Mouse (Mus musculus): ENCODE results near the gene Adap2. TPM values are rescaled to one million over a fixed set of nuclear protein-coding genes. Genes with fewer than 3 reads are reported as not detected.
"Not testable (repeated sequence)": the region's sequence is repeated elsewhere in the genome, so short reads cannot be mapped to it uniquely, and the experiment has no call there.

Adap2 gene
- polyA plus RNA-seq, 1 experiment from 2014 or later = 1.7 TPM

DNA sequence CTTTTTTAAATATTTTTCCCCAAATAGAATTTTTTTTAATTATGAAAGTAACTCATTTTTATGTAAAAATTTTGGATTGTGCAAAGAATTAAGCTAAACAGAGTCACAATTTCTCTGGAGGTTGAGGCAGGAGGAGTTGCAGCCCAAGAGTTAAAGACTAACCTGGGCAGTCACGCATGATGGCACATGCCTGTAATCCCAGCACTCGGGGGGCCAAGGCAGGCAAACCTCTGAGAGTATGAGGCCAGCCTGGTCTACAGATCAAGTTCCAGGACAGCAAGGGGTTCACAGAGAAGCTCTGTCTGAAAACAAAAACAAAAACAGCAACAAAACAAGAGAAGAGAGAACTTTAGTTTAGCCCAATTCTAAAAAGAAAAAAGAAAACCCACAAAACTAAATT is 10.3 kb downstream of the Adap2 start:
- H3K27me3 ChIP-seq = no peaks in the 10 kb centered on the region
- H3K4me3 ChIP-seq (replicated peaks) = no peak overlapping the region
- H3K27ac ChIP-seq = no peak overlapping the region
- no peak for ATAC-seq (ENCODE audit: low FRiP score)
- no peak overlapping the region for H3K9ac ChIP-seq
- H3K4me1 ChIP-seq = no peaks in the 10 kb centered on the region
- no peaks in the 10 kb centered on the region for H3K9me3 ChIP-seq
- WGBS = 44% methylated on average over 2 of the region's 2 CpGs
- no peak overlapping the region for H3K4me2 ChIP-seq
- no peaks in the 10 kb centered on the region for H3K36me3 ChIP-seq (replicated peaks)

DNA sequence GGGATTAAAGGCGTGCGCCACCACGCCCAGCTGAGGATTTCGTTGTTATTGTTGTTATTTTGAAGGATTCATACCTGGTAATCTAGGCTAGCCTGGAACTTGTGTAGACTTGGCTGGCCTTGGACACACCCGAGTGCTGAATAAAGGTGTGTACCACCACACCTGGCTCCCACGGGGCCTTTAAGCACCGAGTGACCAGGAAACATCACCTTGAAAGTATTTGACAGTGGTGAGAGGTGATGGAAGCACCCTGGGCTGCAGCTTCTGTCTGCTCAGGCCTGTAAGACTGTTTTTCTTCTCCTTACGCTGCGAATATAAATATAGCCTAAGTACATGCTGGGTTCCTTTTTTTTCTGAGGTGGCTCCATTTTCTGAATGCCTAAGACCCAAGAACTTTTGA is 14.2 kb downstream of the Adap2 start:
- WGBS = 94% methylated on average over 9 of the region's 9 CpGs
- H3K36me3 ChIP-seq (replicated peaks) = no peaks in the 10 kb centered on the region
- ATAC-seq (ENCODE audit: low FRiP score) = no peak
- H3K9me3 ChIP-seq = no peaks in the 10 kb centered on the region
- no peak overlapping the region for H3K4me3 ChIP-seq (replicated peaks)
- H3K27me3 ChIP-seq = no peaks in the 10 kb centered on the region
- H3K9ac ChIP-seq = no peak overlapping the region
- no peak overlapping the region for H3K27ac ChIP-seq
- no peak overlapping the region for H3K4me2 ChIP-seq
- H3K4me1 ChIP-seq = no peaks in the 10 kb centered on the region

DNA sequence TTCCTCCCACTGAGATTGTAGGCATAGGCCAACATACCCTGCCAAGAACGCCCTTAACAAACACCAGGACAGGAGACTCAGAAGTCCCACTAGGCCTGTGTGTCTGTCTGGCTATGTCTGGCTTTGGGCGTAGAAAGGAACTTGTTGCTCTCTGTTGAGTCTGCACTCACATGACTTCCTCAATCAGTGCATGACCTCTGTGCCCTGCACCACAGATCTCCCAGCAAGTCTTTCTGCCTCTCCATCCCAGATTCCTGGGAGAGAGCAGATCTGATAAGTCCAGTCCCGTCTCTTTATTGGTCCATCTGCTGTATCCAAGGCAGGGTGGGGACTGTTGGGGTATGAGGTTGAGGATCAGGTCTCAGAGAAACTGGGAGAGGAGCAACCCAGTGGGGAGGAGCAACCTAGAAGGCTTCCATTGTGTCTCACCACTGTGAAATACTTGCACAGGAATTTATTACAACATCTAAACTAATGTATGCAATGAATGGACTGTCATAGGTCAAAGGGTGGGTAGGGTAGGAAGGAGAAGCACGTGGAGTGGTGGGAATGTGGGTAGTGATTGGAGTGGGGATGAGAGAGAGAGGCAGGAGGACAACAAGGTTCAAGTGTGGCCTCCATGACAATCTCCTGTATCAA is 14.8 kb downstream of the Adap2 start:
- Histone ChIP-seq H3K4me3 (replicated peaks) (no peak overlapping the region), H3K36me3 (replicated peaks) (no peaks in the 10 kb centered on the region), H3K9me3 (no peaks in the 10 kb centered on the region), H3K27me3 (no peaks in the 10 kb centered on the region), H3K4me1 (no peaks in the 10 kb centered on the region), H3K4me2 (no peak overlapping the region), H3K27ac (no peak overlapping the region), H3K9ac (no peak overlapping the region)
- 86% methylated on average over 4 of the region's 4 CpGs for WGBS
- no peak for ATAC-seq (ENCODE audit: low FRiP score)

DNA sequence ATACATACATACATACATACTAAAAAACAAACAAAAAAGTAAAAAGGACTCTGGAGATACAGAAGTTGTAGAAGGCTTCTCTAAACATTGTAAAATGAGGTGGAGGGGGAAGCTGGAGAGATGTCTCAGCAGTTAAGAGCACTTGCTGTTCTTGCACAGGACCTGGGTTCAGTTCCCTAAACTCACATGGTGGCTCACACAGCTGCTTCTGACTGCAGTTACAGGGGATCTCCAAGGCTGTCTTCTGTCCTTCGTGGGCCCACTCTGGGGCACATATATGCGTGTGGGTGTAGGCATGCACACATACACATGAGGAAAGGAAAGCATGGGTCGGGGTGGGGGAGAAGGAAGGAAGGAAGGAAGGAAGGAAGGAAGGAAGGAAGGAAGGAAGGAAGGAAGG is 15.7 kb downstream of the Adap2 start:
- Histone ChIP-seq H3K4me2 (no peak overlapping the region), H3K4me3 (replicated peaks) (no peak overlapping the region), H3K4me1 (no peaks in the 10 kb centered on the region), H3K9ac (no peak overlapping the region), H3K36me3 (replicated peaks) (no peaks in the 10 kb centered on the region), H3K27ac (no peak overlapping the region), H3K27me3 (no peaks in the 10 kb centered on the region), H3K9me3 (no peaks in the 10 kb centered on the region)
- 92% methylated on average over 3 of the region's 3 CpGs for WGBS
- no peak for ATAC-seq (ENCODE audit: low FRiP score)

DNA sequence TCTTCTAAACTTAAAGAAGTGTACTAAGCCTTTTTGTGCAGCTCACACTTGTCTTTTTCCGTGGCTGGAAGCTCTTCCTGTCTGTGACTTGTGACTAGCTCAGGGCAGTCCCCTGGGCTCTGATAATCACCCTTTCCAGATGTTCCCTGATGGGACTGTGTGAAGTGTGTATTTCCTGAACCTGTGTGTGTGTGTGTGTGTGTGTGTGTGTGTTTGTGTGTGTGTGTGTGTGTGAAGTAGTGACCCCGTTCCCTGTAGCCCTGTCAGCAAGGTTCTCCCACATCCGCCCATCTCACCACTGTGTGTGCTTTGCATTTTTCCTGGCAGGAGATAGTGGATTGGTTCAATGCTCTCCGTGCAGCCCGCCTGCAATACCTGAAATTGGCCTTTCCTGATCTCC is 16.4 kb downstream of the Adap2 start:
- 77% methylated on average over 5 of the region's 5 CpGs for whole genome bisulfite sequencing
- no peak for ATAC-seq (ENCODE audit: low FRiP score)
- Histone ChIP-seq H3K4me2 (no peak overlapping the region), H3K9ac (no peak overlapping the region), H3K27ac (no peak overlapping the region), H3K4me1 (no peaks in the 10 kb centered on the region), H3K4me3 (replicated peaks) (no peak overlapping the region), H3K27me3 (no peaks in the 10 kb centered on the region), H3K9me3 (no peaks in the 10 kb centered on the region), H3K36me3 (replicated peaks) (no peaks in the 10 kb centered on the region)

DNA sequence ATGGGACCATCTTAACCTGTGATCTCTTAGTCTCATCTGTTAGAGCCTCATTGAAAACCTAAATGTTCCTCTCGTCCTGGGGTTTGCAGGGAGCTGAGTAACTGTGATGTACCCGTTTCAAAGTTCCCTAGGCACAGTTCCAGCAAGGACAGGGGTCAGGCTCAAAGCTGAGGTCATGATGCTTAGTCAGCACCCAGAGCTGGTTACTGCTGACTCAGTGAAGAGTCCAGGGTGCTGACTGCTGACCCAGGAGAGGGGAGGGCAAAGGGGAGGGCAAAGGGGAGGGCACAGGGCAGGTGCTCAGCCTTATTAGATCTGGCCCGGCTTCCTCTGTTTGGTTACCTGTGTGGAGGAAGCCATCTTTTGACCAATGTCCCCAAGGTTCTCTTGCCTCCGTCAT is 18.0 kb downstream of the Adap2 start:
- no peak for ATAC-seq (ENCODE audit: low FRiP score)
- H3K36me3 ChIP-seq (replicated peaks) = no peaks in the 10 kb centered on the region
- no peaks in the 10 kb centered on the region for H3K9me3 ChIP-seq
- H3K9ac ChIP-seq = no peak overlapping the region
- H3K27me3 ChIP-seq = no peaks in the 10 kb centered on the region
- no peak overlapping the region for H3K4me2 ChIP-seq
- H3K4me3 ChIP-seq (replicated peaks) = no peak overlapping the region
- H3K27ac ChIP-seq = no peak overlapping the region
- WGBS = 81% methylated on average over 4 of the region's 4 CpGs
- no peaks in the 10 kb centered on the region for H3K4me1 ChIP-seq

DNA sequence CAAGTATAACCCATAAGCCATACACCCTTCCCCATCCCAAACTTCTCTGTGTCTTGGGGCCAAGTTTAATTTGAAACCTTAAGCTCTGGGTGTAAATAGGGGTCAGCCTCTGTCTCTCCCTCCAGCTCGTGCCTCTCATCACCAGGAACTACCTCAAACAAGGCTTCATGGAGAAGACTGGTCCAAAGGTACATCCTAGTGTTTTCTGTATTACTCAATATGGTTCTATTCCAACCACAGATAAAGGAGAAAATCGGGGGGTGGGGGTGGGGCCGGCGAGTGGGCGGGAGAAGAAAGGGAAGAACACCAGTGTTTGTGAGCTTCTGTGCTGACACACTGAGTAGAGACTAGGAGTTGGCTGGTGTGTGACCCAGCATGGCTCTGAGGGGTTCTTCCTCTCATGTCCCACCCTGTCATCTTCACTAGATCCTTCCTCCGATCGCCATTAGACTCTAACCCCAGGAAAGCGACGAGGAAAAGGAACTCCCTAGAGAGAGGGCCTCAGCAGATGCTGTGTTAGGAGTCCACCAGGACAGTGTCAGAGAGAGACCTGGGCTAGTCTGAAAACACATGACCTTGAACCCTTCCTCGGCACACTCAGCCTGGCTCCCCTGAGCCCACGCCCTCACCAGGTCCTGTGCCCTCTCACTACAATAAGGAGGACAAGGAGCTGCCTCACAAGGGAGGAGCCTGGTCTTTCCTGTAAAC is 20.2 kb downstream of the Adap2 start:
- H3K4me2 ChIP-seq = no peak overlapping the region
- 83% methylated on average over 11 of the region's 11 CpGs for WGBS
- H3K9ac ChIP-seq = no peak overlapping the region
- no peaks in the 10 kb centered on the region for H3K36me3 ChIP-seq (replicated peaks)
- ATAC-seq (ENCODE audit: low FRiP score) = no peak
- no peaks in the 10 kb centered on the region for H3K9me3 ChIP-seq
- H3K27me3 ChIP-seq = no peaks in the 10 kb centered on the region
- H3K27ac ChIP-seq = no peak overlapping the region
- H3K4me1 ChIP-seq = no peaks in the 10 kb centered on the region
- no peak overlapping the region for H3K4me3 ChIP-seq (replicated peaks)

DNA sequence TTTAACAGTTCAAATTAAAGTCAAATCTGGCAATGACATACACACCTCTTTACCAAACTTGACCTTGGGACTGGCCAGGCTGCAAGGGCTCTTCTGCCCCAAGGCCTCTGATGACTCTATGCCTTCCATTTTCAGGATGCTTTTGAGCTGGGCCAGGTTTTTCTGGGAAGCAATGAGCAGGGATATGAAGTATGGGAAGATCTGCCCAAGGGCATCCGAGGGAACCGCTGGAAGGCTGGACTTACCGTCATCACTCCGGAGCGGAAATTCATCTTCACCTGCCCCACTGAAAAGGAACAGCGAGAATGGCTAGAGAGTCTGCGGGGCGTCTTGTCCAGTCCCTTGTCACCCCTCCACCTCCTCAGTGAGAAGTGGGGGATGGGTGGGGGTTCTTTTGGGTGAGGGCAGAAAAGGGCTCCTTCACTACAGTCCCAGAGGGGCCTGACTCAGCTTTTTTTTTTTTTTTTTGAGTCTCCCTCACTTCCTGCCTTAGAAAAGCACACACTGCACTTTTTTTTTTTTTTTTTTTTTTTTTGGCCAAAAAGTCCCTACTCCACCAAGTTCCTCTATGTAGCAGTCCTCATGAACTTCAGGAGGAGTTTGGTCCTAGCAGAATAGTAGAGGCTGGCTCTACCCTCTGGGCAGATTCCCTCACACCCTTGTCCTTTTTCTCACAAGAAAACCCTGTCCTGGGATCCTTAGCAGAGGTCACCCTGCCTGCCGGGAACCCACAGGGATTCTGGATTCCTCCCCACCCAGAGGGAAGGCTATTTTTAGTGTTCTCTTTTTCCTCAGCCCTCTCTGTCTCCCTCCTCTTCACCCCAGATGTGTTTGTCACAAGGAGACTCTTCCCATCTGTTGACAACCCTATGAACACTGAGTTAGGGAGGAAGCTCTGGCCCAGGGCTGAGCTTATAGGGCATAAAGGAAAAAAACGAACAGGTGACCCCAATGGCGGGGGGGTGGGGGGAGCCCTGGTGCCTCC is 23.3 kb downstream of the Adap2 start:
- Histone ChIP-seq H3K4me1 (no peaks in the 10 kb centered on the region), H3K9me3 (no peaks in the 10 kb centered on the region), H3K27me3 (no peaks in the 10 kb centered on the region), H3K27ac (no peak overlapping the region), H3K36me3 (replicated peaks) (no peaks in the 10 kb centered on the region), H3K9ac (no peak overlapping the region), H3K4me2 (no peak overlapping the region), H3K4me3 (replicated peaks) (no peak overlapping the region)
- ATAC-seq (ENCODE audit: low FRiP score) = no peak
- 77% methylated on average over 11 of the region's 11 CpGs for WGBS

DNA sequence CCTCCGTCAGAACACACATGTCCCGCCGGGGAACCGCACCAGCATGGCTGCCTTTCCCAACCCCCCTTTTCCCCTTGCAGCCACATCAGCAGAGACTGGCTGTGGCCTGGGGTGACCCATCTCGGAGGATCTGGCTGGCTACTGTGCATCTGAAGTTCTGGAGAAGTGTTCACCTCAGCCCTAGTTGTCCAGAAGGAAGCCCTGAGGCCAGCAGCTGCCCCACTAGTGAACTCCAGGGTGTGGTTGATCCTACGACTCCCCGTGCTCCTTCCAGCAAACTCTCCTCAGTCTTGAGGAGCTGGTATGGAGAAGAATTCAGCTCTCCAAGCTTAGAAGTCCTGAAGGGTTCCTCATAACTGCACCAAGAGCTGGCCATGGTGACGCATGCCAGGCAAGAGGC is 24.4 kb downstream of the Adap2 start:
- Histone ChIP-seq H3K4me2 (no peak overlapping the region), H3K36me3 (replicated peaks) (no peaks in the 10 kb centered on the region), H3K4me3 (replicated peaks) (no peak overlapping the region), H3K9me3 (no peaks in the 10 kb centered on the region), H3K27ac (no peak overlapping the region), H3K4me1 (no peaks in the 10 kb centered on the region), H3K9ac (no peak overlapping the region), H3K27me3 (no peaks in the 10 kb centered on the region)
- ATAC-seq (ENCODE audit: low FRiP score) = no peak
- WGBS = 87% methylated on average over 8 of the region's 8 CpGs

DNA sequence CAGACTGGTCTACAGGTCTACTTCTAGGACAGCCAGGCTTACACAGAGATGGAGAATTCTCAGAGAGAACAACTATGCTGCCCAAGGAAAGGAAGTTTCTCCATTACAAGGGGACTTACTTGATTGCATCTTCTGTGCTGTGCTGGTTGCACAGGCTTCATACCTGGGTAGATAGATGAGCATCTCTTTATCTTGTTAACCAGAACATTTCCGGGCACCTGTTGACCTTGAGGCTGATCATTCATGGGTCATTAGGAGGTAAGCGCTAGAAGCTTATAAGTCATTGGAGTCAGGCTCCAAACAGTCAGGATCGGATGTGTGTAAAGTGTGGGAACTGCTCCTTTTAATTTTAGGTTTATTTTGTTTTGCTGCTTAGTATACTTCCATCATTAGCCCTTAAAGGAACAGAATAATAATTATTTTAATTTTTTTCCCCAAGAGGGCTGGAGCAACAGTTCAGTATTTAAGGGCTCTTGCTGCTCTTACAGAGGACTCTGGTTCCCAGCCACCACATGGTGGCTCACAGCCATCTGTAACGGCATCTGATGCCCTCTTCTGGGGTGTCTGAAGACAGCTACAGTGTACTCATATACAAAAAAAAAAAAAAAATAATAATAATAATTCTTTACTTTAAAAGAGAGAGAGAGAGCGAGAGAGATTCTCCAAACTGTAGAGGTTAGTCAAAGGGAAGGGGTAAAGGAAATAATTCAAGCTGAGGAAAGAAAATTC is 27.3 kb downstream of the Adap2 start:
- no peak overlapping the region for H3K4me3 ChIP-seq (replicated peaks)

DNA sequence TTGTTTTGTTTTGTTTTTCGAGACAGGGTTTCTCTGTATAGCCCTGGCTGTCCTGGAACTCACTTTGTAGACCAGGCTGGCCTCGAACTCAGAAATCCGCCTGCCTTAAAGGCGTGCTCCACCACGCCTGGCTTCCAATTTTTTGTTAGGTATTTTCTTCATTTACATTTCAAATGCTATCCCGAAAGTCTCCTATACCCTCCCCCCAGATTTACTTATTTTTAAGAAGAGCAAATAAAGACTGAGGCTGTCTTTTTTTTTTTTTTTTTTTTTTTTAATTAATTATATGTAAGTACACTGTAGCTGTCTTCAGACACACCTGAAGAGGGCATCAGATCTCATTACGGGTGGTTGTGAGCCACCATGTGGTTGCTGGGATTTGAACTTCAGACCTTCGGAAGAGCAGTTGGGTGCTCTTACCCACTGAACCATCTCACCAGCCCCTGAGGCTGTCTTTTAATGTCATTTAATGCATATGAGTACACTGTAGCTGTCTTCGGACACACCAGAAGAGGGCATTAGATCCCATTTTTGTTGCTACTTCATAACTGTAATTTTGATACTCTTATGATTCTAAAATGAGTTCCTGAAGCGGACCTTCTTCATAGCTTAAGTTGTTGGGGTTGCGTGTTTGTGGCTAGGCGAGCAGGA is 29.3 kb downstream of the Adap2 start:
- H3K9me3 ChIP-seq; H3K4me1 ChIP-seq; H3K27ac ChIP-seq; H3K36me3 ChIP-seq (replicated peaks); H3K27me3 ChIP-seq; ATAC-seq (ENCODE audit: low FRiP score): not testable (repeated sequence)
- WGBS = 42% methylated on average over 12 of the region's 12 CpGs
- H3K4me3 ChIP-seq (replicated peaks) = peak overlapping the region; percentile 55
- peak overlapping the region; percentile 59 for H3K9ac ChIP-seq
- H3K4me2 ChIP-seq = peak overlapping the region; percentile 74

More for the DNA sequence above, 27.3 kb downstream of the Adap2 start:
- WGBS = 75% methylated on average over 5 of the region's 5 CpGs
- H3K36me3 ChIP-seq (replicated peaks) = no peaks in the 10 kb centered on the region
- H3K27ac ChIP-seq = no peak overlapping the region
- no peaks in the 10 kb centered on the region for H3K9me3 ChIP-seq
- no peaks in the 10 kb centered on the region for H3K27me3 ChIP-seq
- no peak overlapping the region for H3K4me2 ChIP-seq
- peaks cover 7% of the 10 kb centered on the region for H3K4me1 ChIP-seq
- no peak overlapping the region for H3K9ac ChIP-seq
- no peak for ATAC-seq (ENCODE audit: low FRiP score)
